Mouse (Mus musculus): ENCODE measurements around the gene Atxn10. TPM values are rescaled to one million over a fixed set of nuclear protein-coding genes. Genes with fewer than 3 reads are reported as not detected.

The Atxn10 gene
- polyA plus RNA-seq (2015; fragmentation: Nextera tagmentation; extraction: Ambion mirVana), result 85.3 and 90.0 TPM in 2 replicates

DNA sequence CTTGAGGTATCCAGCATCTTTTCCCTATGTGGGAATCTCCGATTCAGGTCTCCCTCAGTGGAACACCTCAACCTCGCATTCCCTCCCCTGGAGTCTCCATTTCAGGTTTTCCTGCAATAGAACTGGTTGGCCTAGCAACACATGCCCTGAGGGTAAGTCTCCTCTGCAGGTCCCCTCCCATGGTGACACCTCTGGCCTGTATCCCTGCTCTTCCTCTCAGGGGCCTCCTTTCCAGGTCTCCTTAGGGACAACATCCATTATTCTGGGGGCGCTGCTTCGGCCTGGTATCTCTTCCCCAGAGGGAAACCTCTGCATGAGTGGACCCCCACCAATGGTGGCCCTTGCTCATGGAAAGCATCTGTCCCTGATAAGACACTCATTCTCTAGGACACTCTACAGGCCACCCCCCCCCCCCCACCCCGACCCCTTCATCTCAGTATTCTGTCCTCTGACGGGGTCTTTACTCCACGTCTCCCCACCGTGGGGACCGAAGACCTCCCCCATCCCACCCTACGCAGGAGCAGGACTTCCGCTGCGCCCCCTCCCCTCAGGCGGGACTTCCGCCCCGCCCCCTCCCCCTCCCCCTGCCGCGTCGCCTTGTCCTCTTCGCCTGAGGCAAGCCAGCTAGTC lies at the start of gene Atxn10:
Gene Atxn10 (plus strand): TSS at position 575 of the 630 bp plus-strand sequence.
- Histone ChIP-seq H3K4me1 (replicated peaks) (peaks cover 32% of the 10 kb centered on the region), H3K4me3 (replicated peaks) (peak within 1 kb of the TSS; percentile 77), H3K27ac (replicated peaks) (peak within 1 kb of the TSS; percentile 87), H3K36me3 (replicated peaks) (no peaks in the 10 kb centered on the region), H3K4me2 (peak within 1 kb of the TSS; percentile 79), H3K27me3 (no peaks in the 10 kb centered on the region), H3K9ac (peak within 1 kb of the TSS; percentile 72), H3K9me3 (replicated peaks) (no peaks in the 10 kb centered on the region)
- ATAC-seq (ENCODE audit: insufficient read depth), result no peak
- 16% methylated on average over 17 of the region's 19 CpGs for WGBS (ENCODE audit: insufficient replicate concordance)

DNA sequence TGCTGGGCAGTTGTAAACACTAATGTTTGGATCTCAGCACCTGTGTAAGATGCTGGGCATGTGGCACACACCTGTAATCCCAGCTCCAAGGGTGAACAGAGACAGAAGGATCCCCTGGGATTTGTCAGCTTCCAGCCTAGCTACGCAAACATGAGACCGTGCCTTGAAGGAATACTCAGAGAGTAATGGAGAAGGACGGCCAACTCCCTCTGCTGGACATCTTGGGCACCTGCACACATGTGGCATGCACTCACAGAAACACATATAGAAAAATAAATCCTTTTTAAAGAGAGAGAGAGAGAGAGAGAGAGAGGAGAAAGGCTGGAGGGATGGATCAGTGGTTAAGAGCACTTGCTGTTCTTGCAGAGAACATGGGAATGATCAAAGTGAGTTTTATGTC lies 41.4 kb upstream of the Atxn10 start:
- no peaks in the 10 kb centered on the region for H3K27me3 ChIP-seq
- no peaks in the 10 kb centered on the region for H3K9me3 ChIP-seq (replicated peaks)
- H3K4me2 ChIP-seq, result no peak overlapping the region
- H3K27ac ChIP-seq (replicated peaks), result no peak overlapping the region
- no peaks in the 10 kb centered on the region for H3K36me3 ChIP-seq (replicated peaks)
- peaks cover 9% of the 10 kb centered on the region; the same call in 1 of the 2 replicates for H3K4me1 ChIP-seq (replicated peaks)
- no peak for ATAC-seq (ENCODE audit: insufficient read depth)
- no peak overlapping the region for H3K4me3 ChIP-seq (replicated peaks)
- 77% methylated on average over 3 of the region's 3 CpGs for WGBS (ENCODE audit: insufficient replicate concordance)
- no peak overlapping the region for H3K9ac ChIP-seq

DNA sequence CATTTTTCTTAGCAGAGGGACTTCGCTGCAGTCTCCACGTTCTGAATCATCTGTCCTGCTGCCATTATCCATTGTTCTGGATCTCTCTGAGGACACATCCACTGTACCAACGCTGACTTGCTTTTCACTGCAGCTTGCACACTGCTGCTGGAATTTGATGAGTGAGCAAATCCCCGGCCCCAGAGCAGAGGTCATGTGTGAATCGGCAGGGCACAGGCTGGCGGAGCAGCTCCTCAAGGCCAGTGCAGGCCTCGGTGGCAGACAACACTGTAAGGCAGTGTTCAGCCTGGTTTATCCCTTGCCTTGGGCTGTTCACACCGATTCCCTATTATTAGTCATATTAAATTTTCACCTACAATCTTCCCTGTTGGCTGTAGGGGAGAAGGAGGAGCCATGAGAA lies 40.5 kb upstream of the Atxn10 start:
- no peaks in the 10 kb centered on the region for H3K9me3 ChIP-seq (replicated peaks)
- 66% methylated on average over 8 of the region's 8 CpGs for WGBS (ENCODE audit: insufficient replicate concordance)
- H3K27ac ChIP-seq (replicated peaks), result no peak overlapping the region
- H3K36me3 ChIP-seq (replicated peaks), result no peaks in the 10 kb centered on the region
- no peak overlapping the region for H3K9ac ChIP-seq
- no peak for ATAC-seq (ENCODE audit: insufficient read depth)
- H3K27me3 ChIP-seq, result no peaks in the 10 kb centered on the region
- peaks cover 9% of the 10 kb centered on the region; the same call in 1 of the 2 replicates for H3K4me1 ChIP-seq (replicated peaks)
- no peak overlapping the region for H3K4me2 ChIP-seq
- H3K4me3 ChIP-seq (replicated peaks), result no peak overlapping the region

DNA sequence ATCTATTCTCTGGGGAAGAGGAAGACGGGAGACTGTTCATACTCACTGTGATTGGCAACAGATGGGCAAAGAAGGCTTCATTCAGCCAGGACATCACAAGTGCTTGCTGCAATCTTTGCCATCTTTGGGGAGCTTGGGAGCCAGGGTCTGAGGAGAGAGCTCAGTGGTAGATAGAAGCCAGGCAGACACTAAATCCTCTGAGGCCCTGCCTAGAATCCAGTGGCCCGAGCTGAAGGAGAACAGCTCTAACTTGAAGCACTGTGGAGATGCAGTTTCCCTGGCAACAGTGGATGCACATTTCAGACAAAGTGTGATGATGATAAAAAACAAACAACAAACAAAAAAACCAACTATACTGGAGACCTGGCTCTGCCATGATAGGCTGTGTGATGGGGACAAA lies 40.1 kb upstream of the Atxn10 start:
- 55% methylated on average over 2 of the region's 2 CpGs for WGBS (ENCODE audit: insufficient replicate concordance)
- Histone ChIP-seq H3K36me3 (replicated peaks) (no peaks in the 10 kb centered on the region), H3K4me1 (replicated peaks) (peaks cover 9% of the 10 kb centered on the region; the same call in 1 of the 2 replicates), H3K9ac (no peak overlapping the region), H3K9me3 (replicated peaks) (no peaks in the 10 kb centered on the region), H3K4me3 (replicated peaks) (no peak overlapping the region), H3K4me2 (no peak overlapping the region), H3K27ac (replicated peaks) (no peak overlapping the region), H3K27me3 (no peaks in the 10 kb centered on the region)
- no peak for ATAC-seq (ENCODE audit: insufficient read depth)

DNA sequence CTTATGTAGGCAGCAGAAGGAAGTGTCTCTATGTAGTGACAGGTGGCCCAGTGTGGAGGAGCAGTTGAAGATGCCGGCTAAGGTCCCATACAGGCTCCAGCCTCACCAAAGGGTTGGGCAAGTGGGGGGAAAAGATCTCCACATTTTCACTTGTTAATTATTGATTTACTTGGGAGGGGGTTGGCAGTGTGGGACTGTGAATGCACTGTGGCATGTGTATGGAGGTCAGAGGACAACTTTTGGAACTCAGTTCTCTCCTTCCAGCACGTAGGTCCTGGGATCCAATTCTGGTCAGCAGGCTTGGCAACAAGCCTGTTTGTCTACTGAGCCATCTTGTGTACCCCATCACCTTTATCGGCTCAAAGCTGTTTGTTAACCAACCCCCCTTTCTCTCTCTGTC lies 39.5 kb upstream of the Atxn10 start:
- ATAC-seq (ENCODE audit: insufficient read depth), result peak; percentile 68
- Histone ChIP-seq H3K36me3 (replicated peaks) (no peaks in the 10 kb centered on the region), H3K27ac (replicated peaks) (no peak overlapping the region), H3K4me1 (replicated peaks) (peaks cover 9% of the 10 kb centered on the region; the same call in 1 of the 2 replicates), H3K4me3 (replicated peaks) (no peak overlapping the region), H3K9ac (no peak overlapping the region), H3K9me3 (replicated peaks) (no peaks in the 10 kb centered on the region), H3K4me2 (no peak overlapping the region), H3K27me3 (no peaks in the 10 kb centered on the region)
- 55% methylated on average over 3 of the region's 3 CpGs for WGBS (ENCODE audit: insufficient replicate concordance)

DNA sequence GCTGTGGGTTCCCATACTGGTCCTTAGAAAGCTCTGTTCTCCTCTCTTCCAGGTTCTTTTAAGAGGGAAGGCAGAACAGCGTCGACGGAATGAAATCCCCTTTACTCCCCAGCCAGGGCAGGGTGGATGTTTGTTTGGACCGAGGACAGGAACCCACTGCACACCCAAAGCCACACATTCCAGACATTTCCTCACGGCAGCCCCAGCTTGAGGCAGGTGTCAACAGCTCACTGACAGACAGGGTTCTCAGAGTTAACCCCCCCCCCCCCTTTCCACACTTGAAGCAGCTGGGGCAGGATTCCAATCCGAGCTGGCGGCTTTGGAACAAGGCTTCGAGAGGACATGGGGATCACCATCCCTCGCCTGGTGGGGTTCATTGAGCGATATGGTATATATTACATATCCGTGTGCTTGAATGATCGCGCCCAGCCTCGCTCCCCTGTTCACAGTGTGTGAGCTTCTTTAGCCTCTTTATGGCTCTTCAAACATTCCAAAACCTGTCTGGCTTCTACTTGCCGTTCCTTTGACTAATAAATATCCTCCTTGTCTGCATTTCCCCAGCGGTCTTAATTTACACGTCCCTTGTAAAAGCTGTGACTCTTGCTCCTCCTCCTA lies 37.8 kb upstream of the Atxn10 start:
- no peak for ATAC-seq (ENCODE audit: insufficient read depth)

DNA sequence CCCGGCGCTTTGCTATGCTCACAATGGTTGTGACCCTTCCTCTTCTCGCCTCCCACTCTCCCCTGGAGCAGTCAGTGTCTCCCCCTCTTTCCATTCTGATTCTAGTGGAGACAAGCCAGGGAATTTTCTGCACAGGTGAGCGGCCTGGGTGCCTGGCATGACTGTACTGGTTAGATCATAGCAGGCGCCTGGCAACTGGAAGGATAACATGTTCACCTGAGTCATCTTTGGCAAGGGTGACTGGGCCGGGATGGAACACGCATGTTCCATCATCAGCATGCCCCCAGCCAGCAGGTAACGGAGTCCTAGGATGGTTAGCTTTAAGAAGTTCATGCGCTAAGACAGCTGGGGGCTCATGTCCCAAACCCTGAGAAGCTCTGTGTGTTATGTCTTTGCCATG lies 37.1 kb upstream of the Atxn10 start:
- Histone ChIP-seq H3K27me3 (no peaks in the 10 kb centered on the region), H3K27ac (replicated peaks) (no peak overlapping the region), H3K4me2 (no peak overlapping the region), H3K9me3 (replicated peaks) (no peaks in the 10 kb centered on the region), H3K4me1 (replicated peaks) (peaks cover 9% of the 10 kb centered on the region; the same call in 1 of the 2 replicates), H3K36me3 (replicated peaks) (no peaks in the 10 kb centered on the region), H3K9ac (no peak overlapping the region), H3K4me3 (replicated peaks) (no peak overlapping the region)
- no peak for ATAC-seq (ENCODE audit: insufficient read depth)
- WGBS (ENCODE audit: insufficient replicate concordance), result 65% methylated on average over 9 of the region's 9 CpGs

More for the DNA sequence above, 37.8 kb upstream of the Atxn10 start:
- H3K4me3 ChIP-seq (replicated peaks), result no peak overlapping the region
- H3K27me3 ChIP-seq, result no peaks in the 10 kb centered on the region
- H3K4me2 ChIP-seq, result no peak overlapping the region
- H3K9ac ChIP-seq, result no peak overlapping the region
- H3K4me1 ChIP-seq (replicated peaks), result peaks cover 9% of the 10 kb centered on the region; the same call in 1 of the 2 replicates
- no peak overlapping the region for H3K27ac ChIP-seq (replicated peaks)
- H3K36me3 ChIP-seq (replicated peaks), result no peaks in the 10 kb centered on the region
- no peaks in the 10 kb centered on the region for H3K9me3 ChIP-seq (replicated peaks)
- WGBS (ENCODE audit: insufficient replicate concordance), result 58% methylated on average over 17 of the region's 17 CpGs

DNA sequence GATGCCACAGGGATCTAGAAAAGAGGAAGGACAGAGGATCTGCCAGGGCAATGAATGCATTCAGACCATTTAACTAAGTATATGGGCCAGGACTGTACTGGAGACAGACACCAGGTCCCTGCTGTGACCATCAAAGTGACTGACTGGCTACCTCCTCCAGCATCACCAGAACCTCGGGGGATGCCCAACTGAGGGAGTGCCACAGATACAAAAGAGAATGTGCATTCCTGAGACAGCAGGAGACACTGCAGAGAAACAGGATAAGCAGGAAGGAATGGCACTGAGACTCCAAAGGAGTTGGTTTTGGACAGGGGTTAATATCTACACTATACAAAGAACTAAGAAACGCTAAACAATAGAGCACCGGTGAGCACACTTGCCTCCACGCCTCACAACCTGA lies 32.8 kb upstream of the Atxn10 start:
- Histone ChIP-seq H3K9ac (no peak overlapping the region), H3K4me3 (replicated peaks) (no peak overlapping the region), H3K4me2 (no peak overlapping the region), H3K4me1 (replicated peaks) (peaks cover 4% of the 10 kb centered on the region; the same call in 1 of the 2 replicates), H3K27me3 (no peaks in the 10 kb centered on the region), H3K36me3 (replicated peaks) (no peaks in the 10 kb centered on the region), H3K27ac (replicated peaks) (no peak overlapping the region), H3K9me3 (replicated peaks) (no peaks in the 10 kb centered on the region)
- no peak for ATAC-seq (ENCODE audit: insufficient read depth)
- 66% methylated on average over 4 of the region's 4 CpGs for WGBS (ENCODE audit: insufficient replicate concordance)

DNA sequence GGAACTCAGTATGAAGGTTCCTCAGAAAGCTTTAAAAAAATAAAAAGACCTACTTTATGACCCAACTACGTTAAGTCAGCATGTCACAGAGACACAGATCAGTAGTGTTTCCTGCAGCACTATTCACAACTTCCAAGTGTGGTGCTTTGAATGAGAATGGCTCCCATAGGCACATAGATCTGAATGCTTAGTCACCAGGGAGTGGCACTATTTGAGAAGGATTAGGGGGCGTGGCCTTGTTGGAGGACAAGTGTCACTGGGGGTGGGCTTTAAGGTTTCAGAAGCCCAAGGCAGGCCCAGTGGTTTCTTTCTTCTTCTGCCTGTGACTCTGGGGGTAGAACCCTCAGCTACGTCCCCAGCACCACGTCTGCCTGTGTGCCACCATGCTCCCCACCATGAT lies 32.1 kb upstream of the Atxn10 start:
- Histone ChIP-seq H3K9me3 (replicated peaks) (no peaks in the 10 kb centered on the region), H3K4me1 (replicated peaks) (no peaks in the 10 kb centered on the region), H3K4me3 (replicated peaks) (no peak overlapping the region), H3K9ac (no peak overlapping the region), H3K4me2 (no peak overlapping the region), H3K36me3 (replicated peaks) (no peaks in the 10 kb centered on the region), H3K27me3 (no peaks in the 10 kb centered on the region), H3K27ac (replicated peaks) (no peak overlapping the region)
- WGBS (ENCODE audit: insufficient replicate concordance), result 67% methylated on average over 4 of the region's 4 CpGs
- no peak for ATAC-seq (ENCODE audit: insufficient read depth)

DNA sequence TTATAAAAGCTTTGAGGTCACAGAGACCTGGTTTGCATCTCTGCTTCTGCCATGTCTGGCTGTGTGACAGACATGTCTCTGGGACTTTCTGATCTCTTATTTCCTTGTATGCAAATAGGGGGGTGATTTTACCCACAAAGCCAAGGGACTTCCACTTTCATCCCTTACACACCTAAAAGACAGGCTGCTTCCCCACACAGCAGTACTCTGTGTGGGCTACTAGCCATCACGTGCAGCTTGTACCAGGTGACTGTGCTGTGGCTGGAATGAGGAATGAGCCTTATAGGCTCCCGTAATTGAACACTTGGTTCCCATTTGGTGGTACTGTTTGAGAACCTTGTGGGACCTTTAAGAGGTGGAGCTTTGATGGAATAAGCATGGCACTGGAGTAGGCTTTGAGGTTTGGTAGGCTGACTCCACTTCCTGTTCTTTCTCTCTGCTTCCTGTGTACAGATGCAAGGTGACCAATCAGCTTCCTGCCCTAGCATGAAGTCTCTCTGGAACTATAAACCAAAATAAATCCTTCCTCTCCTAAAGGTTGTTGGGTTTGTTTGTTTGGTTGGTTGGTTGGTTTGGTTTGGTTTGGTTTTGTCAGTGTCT lies 28.9 kb upstream of the Atxn10 start:
- H3K4me3 ChIP-seq (replicated peaks), result no peak overlapping the region

DNA sequence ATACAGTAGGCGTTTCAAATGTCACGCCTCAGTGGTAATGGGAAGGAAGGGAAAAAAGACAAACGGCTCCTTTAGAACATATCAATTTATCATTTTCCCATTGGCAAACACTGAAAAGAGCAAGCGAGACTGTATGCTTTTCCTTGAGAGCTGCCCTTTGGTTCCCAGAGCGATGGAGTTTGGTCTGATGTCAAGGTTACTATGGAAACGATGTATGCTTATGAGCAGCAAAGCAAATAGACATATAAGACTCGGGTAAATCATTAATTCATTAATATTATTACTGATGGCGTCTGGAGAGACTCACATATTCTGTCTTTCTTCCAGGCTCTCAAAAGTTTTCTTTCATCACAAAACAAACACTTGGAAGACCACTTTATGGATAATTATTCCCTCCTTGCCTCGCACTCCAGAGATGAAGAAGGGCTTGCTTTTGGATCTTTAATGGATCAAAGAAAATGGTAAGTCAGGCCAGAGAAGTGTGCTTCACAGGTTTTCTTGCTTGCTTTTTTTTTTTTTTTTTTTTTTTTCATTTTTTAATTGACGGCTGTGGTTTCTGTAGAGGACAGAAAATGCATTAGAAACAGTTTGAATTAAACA lies 24.9 kb upstream of the Atxn10 start:
- Histone ChIP-seq H3K27me3 (no peaks in the 10 kb centered on the region), H3K4me2 (no peak overlapping the region), H3K4me3 (replicated peaks) (no peak overlapping the region), H3K9me3 (replicated peaks) (no peaks in the 10 kb centered on the region), H3K36me3 (replicated peaks) (no peaks in the 10 kb centered on the region), H3K27ac (replicated peaks) (no peak overlapping the region), H3K9ac (no peak overlapping the region), H3K4me1 (replicated peaks) (0 out of 2 replicates have a peak, but pooled peaks cover 10% of the 10 kb centered on the region)
- no peak for ATAC-seq (ENCODE audit: insufficient read depth)
- WGBS (ENCODE audit: insufficient replicate concordance), result 53% methylated on average over 10 of the region's 10 CpGs

More for the DNA sequence above, 28.9 kb upstream of the Atxn10 start:
- WGBS (ENCODE audit: insufficient replicate concordance), result 51% methylated on average over 2 of the region's 2 CpGs
- no peak overlapping the region for H3K9ac ChIP-seq
- no peak overlapping the region for H3K4me2 ChIP-seq
- ATAC-seq (ENCODE audit: insufficient read depth), result no peak
- H3K36me3 ChIP-seq (replicated peaks), result no peaks in the 10 kb centered on the region
- H3K4me1 ChIP-seq (replicated peaks), result 0 out of 2 replicates have a peak, but pooled peaks cover under 1% of the 10 kb centered on the region
- no peaks in the 10 kb centered on the region for H3K27me3 ChIP-seq
- H3K9me3 ChIP-seq (replicated peaks), result no peaks in the 10 kb centered on the region
- no peak overlapping the region for H3K27ac ChIP-seq (replicated peaks)

All from liver, embryonic 15.5 days (tissue).